Mouse (Mus musculus): ENCODE data around the gene 4930523C07Rik.

Gene 4930523C07Rik

DNA sequence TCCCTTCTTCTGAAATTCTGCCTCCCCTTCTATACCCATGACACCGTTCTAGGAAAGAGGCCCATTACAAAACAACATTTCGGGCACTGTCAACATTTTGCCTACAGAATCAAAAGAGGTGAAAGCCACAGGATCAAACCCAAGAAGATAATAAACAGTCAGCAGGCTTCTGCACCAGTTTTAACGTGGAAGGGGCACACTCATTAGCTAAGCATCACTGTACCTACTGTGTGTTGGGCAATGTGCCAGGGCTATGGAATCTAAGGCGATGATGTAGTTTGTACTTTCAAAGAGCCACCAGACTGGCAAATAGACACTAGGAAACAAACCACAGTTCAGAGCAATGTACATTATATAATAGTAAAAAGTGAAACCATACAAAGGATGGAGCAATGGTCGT is 1.8 kb downstream of the 4930523C07Rik start:
- DNase-seq (ENCODE audit: low spot score): no peak

DNA sequence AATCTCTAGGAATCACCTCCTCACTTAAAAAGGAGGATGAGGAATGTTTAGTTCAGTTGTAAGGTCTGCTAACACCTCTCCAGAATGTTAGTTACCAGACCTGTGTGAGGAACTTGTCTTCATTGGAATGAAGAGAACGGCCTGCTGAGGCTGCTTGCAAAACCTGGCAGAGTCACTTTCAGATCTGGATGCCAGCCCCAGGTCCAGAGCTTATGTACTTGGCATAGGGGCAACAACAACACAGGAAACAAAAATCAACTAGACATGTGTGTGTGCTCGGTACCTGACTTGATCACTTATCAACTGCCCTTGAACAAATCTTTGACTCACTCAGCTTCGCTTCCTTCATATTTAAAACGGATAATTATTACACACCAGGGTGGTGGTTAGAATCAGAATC is 2.6 kb downstream of the 4930523C07Rik start:
- DNase-seq (ENCODE audit: low spot score): no peak

DNA sequence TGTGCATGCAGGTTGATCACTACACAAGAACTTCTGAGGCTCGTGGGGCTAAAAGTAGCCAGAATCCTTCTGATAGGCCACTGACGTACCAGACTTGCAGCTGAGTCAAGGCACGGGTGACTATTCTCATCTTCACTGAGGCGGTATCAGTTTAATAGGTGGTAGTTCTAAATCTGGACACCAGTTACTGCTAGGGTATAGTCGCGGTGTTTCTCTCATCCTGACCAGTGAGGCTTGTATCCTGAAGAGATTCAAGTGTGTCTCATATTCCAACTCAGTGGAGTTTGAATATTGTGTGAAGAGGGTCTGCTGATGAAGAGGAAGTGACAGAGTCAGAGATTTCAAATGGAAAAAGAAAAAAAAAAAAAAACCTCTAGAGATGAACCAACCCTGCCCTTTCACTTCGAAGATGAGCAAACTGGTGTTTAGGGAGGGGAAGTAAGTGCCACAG is 3.3 kb downstream of the 4930523C07Rik start:
- no peak for DNase-seq (ENCODE audit: low spot score)

DNA sequence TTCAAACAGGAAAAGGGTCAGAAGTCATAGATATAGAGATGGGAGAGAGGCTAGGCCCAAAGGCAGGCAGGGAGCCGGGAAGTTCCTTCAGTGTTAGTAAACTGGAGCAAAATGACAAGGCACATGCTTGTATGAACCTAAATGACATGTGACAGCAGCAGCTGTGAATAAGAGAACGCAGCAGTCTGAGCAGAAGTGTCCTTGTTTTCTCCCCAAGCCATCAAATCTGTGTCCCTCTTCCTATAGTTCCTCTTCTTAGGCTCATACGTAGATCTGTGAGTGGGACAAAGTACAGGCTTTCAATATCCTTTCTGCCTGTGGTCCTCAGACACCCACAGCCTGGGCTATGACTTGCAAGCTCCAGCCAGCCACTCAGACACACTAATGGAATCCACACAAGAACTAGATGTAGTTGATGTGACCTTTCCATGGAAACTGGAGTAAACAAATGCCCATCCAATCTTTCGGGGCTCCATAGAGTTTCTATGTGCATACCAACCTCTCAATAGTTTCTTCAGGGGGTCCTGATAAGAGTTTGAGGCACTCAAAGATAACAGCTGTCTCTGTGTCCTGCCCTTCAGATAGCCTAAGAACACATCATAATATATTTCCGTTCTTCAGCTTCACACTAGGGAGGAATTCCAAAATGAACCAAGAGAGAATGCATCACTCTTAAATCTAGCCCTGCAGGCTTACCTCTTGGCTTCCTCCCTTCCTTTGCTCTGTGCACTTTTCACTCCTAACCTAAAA is 5.1 kb downstream of the 4930523C07Rik start:
- DNase-seq (ENCODE audit: low spot score): no peak

DNA sequence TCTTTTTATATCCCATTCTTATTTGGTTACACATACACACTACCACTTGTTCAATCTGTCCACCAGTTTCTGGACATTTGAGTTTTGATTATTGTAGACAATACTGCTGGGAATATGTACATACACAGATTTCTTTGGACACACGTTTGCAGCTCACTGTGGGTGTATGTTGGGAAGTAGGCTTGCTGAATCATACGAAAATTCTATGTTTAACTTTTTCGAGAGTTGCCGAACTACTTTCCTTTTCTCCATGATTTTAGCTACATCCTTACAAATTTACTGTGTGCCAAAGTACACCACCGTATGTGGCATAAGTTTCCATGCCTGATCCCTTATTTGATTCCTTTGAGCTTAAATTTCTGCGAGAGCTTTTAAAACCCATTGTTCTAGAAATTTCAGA is 6.7 kb downstream of the 4930523C07Rik start:
- no peak for DNase-seq (ENCODE audit: low spot score)

DNA sequence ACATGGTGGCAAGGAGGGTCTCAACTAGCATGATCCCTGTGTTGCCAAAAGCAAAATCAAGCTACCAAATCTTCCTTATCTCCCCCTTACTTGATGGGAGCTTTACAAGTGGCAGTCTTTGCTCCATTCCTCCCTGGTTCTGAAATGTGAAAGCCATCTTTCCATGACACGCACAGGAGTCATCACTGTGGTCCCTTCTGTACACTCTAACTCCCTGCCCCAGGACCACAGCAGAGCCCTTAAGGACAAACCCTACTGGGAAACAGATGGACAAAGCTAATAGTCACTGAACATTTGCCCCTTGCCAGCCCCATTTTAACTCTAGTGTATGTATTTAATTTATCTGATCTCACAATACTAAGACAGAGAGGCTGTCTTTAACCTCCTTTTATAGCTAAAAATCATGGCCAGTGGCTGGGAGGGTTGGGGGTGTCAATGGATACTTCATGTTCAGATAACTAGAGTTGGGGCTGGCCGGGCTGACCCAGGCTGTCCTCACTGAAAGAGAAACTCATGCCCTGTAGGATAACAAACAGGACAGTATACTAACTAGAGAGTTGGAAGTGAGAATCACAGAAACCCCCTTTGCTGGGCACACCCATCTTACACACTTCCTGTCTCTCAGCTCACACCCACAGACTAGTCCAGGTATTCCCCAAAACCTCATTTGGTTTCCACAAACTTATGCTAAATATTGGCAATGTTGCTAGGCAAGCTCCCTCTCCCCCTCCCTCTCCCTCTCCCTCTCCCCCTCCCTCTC is 8.6 kb downstream of the 4930523C07Rik start:
- no peak for DNase-seq (ENCODE audit: low spot score)

DNA sequence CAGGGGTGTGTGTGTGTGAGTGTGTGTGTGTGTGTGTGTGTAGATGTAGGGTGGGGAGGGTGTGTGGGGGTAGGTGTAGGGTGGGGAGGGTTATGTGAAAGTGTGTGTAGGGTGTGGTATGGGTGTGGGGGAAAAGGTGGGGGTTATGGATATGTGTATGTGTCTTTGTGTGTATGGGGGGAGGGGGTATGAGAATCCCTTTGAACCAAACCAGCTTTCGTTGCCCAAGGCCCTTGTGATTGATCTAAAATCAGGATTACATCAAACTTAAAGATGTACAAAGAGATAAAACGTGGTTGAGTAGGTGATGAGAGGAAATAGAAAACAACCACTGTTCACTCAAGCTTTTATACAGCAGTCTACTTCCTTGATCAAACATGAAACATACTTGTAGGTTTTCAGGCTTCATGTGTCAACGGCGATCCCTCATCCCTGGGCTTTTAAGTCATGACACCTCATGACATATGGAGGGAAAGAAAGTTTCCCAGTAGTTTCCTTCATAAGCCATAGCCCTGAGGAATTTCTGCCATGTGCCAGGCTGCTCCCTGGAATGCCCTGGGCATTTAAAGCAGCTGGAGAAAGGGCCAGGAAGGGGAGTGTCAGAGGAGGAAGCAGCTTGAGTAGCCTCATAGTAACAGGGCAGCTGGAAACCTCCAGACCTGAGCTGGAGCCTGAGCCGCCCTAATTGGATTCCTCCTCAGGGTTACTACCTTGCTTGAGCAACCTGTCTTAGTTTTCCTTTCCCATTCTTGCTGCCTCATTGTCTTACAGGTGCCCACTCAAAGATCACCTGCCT is 9.5 kb downstream of the 4930523C07Rik start:
- DNase-seq (ENCODE audit: low spot score): no peak

DNA sequence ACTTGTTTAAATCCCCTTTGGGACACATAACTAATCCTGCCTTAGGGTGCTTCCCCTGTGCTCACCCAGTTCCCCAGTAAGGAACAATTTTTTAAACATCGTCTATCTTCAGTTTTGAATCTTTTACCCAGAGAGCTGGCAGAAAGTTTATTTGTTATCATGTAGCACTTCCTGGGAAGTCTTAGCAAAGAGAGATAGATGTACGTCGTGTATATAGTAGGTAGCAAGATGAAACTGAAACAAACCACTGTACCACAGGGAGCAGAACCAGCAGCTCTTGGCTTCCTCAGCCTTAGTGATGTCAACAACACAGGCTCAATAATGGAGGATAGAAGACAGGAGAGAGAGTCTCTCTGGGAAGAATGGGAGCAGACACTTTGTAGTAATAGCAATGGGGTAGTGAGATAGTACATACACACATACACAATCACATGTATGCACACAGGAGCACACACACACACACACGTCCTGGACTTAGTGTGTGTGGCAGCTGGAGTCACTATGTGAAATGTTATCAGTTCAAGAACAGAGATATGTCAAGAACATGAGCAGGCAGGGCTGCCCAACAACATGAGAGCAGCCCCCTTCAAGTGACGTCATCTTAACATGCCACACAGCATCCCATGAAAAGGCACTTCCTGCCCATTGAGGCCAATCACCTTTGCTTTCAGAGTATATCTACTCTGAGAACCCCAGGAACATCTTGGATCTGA is 10.3 kb downstream of the 4930523C07Rik start:
- no peak for DNase-seq (ENCODE audit: low spot score)

DNA sequence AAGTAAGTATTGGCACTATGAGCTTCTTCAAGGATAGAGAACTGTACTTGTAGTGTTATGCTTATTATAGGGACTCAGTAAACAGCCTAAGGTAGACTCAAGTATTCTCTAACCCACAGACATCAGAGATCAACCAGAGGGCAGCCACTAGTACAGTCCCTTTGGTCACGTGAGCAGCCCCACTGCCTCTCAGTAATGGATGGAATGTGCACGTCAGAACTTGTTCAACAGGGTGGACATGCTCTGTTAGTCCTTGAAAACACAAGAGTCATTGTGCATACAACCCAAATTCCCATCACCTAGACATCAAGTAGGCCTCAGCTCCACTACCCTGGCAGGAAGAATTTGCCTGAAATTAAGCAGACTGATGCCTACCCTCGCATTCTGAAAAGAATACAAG is 13.5 kb downstream of the 4930523C07Rik start:
- DNase-seq (ENCODE audit: low spot score): peak; percentile 60

DNA sequence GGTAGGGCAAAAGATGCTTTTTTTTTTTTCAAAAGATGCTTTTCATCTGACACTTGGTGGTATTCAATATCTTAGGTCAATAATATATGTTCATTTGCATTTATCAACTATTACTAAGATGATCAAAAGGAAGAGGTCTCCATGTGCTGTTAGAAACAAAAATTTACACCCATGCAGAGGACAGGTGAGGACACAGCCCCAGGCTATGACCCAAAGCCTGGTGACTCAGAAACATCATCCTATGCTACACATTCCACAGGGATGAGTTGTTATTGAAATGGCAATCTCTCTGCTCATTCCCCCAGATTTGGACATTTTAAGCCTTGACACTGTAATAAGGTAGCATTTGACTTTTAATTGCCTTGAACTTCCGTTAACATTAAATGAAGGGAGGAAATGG is 15.7 kb downstream of the 4930523C07Rik start:
- no peak for DNase-seq (ENCODE audit: low spot score)

DNA sequence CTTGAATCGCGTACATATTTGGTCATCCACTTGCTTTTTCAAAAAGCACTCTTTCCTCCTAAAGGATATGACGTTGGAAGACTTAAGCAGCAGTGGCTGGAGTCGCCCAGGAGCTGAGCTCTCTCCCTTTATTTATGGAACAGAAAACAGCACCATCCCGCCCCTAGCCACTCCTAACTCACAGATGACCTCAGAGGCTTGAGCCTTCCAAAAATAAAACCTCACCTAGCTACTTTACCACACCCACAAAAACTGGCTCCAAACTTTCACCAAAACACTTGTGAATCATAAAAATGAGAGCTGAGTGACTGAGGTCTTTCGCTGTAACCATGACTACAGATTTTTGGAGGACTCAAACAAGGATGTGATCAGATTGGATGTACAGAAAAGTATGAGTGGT is 16.4 kb downstream of the 4930523C07Rik start:
- no peak for DNase-seq (ENCODE audit: low spot score)

DNA sequence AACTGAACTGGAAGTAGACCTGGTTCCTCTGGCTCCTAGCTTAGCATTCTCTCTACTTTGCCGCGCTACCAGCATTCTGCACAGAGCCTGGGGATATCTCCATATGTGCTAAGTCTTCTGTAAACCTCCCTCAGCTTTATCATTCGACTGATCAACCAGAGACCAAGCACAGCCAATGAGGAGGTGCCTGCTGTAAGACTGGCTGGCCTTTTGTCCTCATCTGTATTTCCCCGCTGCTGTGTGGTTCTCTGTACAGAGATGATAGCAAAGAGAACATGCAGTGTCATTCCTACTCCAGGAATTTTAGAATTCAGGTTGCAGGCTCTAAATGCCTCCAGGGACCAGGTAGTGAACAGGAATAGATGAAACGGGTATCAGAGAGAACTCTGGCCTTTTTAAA is 17.1 kb downstream of the 4930523C07Rik start:
- no peak for DNase-seq (ENCODE audit: low spot score)

DNA sequence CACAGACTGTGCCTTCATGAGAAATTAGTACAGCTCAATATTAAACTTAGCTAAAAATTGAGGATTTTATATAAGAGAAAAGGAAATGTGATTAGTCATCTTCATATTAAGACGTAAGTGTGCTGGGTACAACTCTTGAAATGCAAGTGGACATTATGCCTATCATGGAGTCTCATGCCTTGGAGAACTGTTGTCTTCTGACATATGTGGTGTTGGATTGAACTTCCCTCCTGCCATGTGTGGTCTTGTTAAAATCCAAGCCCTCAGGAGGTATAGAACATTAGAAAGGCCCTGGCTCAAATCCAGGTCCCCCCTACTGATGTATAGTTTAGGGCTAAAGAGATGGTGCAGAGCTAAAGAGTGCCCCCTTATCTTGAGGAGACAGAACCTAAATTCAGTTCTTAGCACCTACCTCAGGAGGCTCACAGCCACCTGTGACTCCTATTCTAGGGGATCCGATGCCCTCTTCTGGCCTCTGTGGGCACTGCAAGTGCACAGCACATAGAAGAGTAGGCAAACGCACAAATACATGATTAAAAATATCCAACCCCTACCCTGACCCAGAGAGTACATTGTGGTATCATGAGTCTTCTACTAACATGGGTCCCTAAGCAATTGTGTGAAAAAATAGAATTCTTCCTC is 17.7 kb downstream of the 4930523C07Rik start:
- DNase-seq (ENCODE audit: low spot score): peak; percentile 32

DNA sequence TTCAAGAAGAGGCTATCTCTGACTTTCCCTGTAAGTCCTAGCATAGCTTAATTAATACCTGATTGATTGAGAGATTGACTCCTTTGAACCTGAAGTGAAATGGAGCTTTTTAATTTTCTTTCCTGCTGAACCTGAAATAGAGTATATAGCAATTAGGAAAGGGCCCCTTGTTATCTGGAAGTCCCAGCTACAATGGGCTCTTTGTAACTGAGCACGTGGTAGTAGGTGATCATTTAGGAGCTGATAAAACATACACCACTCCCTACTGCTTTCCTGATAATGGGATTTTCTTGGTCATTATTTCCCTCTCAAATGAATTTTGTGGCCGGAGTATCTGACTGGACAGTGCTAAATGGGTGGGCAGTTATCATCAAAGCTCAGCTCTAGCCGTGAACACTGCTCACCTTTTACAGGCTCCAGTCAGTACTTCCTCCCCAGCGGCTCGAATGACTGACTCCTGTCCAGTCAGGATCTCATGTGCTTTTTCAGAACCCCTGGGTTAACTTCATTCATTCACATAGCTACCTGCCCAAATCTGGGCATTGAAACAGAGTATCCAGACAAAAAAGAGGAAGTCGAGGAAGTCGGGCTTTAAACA is 20.5 kb downstream of the 4930523C07Rik start:
- no peak for DNase-seq (ENCODE audit: low spot score)

DNA sequence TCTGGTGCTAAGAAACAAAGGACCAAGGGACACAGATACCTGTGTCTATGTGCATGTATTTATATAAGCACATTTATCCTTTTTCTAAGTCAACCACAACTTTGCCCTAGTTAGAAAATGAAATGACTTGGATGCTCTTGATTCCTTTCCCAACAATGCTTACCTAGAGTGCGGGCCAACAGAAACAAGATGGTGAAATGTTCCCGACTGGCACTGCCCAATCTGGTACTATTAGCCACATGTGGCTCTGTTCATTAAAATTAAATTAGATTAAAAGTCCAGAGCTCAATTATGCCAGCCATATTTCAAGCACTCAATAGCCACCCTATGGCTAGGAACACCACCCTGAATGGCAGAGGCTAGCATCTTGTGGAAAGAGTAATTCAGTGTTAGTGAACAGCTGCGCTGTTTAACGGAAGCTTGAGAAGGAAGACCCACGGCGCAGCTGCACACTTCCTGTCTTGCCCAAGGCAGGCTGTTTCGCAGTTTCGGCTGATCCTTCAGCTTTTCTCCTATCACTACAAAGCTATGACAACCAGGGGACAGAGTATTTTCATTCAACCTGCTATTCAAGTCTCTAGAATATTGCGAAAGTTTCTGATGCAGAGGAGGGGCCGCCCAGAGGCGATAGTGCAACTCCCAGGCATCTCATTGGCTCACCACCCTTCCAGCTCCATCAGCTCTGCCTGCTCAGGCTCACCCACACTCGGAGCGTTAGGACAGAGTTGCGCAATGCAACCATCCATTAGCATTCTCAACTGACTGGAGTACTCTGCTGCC is 34.9 kb downstream of the 4930523C07Rik start:
- peak; percentile 62 for DNase-seq (ENCODE audit: low spot score)

DNA sequence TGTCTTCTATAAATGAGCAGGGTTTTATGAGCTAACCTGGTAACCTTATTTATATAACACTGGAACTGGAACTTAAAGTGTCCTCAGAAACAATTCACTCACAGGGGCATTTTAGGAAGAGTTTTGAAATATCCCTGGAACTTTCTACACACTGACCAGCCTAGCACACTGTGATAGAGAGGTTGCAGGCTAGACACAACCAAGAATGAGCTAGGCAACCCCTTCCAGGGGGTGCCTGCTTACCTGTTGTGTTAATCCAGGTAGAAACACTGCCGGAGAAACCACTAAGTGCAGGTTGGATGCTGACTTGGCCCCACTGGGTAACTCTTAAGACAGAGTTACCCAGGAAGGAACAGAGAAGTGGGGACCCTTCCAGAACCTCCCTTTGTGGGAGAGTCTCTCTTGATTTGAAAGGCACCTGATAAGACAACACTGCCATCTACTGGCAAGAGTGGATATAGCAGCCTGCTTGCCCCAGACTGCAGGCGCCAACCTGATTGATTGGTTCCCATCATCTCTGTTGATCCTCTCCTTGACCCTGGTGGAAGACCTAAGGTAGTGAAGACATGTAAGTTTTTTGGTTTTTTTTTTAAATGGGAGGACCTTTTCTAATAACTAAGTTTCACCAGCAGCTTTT is 36.7 kb downstream of the 4930523C07Rik start:
- peak; percentile 83 for DNase-seq (ENCODE audit: low spot score)

DNA sequence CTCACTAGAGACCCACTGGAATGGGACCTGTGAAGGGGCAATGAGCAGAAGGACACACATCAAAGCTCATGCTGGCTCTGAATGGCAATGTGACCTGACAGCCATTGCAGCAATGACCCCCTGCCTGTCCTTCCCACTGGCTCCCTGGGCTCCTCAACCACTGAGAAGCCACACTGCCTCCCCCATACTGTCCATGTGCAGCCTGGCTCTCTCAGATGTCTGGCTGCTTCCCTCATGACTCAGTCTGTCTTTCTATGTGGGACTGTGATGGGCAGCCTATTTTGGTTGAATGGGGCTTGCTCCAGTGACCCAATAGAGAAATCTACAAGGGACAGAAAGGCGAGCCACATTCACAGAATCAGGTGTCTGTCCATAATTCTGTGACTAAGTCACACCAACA is 38.5 kb downstream of the 4930523C07Rik start:
- no peak for DNase-seq (ENCODE audit: low spot score)

DNA sequence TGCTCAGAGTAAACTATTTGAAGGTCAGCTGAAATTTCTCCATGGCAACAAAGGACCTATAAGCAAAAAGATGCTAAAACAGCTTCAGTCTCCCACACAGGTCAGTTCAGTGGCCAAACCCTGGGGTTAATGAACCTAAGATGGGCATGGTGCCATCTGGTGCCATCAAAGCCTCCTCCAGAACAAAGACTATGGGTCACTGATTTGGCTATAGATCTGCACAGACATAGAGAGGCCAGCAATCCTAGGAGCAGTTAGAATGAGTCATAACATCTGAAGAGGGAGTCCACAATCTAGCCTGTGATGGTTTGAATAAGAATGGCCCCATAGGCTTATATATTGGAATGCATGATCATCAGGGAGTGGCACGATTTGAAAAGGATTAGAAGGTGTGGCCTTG is 40.1 kb downstream of the 4930523C07Rik start:
- DNase-seq (ENCODE audit: low spot score): no peak

DNA sequence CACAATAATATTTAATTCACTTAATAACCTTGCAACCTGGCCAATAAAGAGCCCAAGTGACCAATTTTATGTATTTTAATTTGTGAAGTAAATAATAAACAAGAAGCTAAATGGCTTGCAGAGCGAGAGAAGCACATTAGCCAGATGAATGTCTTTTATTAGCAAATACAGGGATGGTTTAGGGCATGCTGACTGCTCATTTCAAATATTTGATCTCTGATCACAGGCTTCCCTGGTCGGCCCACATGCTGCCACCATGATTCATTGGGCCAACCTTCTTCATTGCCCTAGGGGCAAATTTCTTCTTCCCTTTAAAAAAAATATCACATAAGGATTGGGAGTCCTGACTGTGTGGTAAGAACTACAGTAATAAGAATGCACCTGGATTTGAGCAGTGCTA is 42.5 kb downstream of the 4930523C07Rik start:
- no peak for DNase-seq (ENCODE audit: low spot score)

All from urinary bladder, postnatal 14 days (tissue).